Mouse (Mus musculus): ENCODE data around the gene Tbl3. TPM values are rescaled to one million over a fixed set of nuclear protein-coding genes. Genes with fewer than 3 reads are reported as not detected.

Tbl3 gene
- polyA plus RNA-seq, 1 experiment from 2014 or later = 131 TPM

DNA sequence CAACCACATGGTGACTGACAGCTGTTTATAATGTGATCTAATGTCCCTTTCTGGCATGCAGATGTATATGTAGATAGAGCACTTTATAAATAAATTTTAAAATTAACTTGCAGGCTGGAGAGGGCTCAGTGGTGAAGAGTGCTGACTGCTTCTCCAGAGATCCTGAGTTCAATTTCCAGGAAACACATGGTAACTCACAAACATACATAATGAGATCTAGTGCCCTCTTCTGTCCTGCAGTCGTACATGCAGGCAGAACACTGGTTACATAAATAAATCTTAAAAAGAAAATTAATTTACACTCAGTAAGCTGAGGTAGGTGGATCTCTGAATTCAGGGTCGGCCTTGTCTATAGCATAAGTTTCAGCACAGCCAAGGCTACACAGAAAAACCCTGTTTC, 1.2 kb upstream of the Tbl3 start:
- H3K4me1 ChIP-seq (ENCODE audit: control insufficient read depth, insufficient read depth, low read length) = 0 out of 2 replicates have a peak, but pooled peaks cover 3% of the 10 kb centered on the region
- 36% methylated on average over 2 of the region's 2 CpGs for WGBS
- H3K4me3 ChIP-seq (ENCODE audit: low read depth, low read length) = no peak overlapping the region
- H3K36me3 ChIP-seq (ENCODE audit: control insufficient read depth, insufficient read depth, low read length) = peaks cover 6% of the 10 kb centered on the region
- no peak for DNase-seq (ENCODE audit: low spot score)
- no peak overlapping the region for H3K4me2 ChIP-seq (ENCODE audit: low read depth)
- H3K9ac ChIP-seq (ENCODE audit: low read length) = no peak overlapping the region
- H3K27me3 ChIP-seq (ENCODE audit: control insufficient read depth, insufficient read depth, low read length) = no peaks in the 10 kb centered on the region
- H3K27ac ChIP-seq (ENCODE audit: low read depth, low read length) = no peak overlapping the region
- H3K9me3 ChIP-seq (ENCODE audit: control insufficient read depth, low read length) = no peaks in the 10 kb centered on the region
- ATAC-seq (ENCODE audit: insufficient read depth, low FRiP score, low TSS enrichment) = no peak

DNA sequence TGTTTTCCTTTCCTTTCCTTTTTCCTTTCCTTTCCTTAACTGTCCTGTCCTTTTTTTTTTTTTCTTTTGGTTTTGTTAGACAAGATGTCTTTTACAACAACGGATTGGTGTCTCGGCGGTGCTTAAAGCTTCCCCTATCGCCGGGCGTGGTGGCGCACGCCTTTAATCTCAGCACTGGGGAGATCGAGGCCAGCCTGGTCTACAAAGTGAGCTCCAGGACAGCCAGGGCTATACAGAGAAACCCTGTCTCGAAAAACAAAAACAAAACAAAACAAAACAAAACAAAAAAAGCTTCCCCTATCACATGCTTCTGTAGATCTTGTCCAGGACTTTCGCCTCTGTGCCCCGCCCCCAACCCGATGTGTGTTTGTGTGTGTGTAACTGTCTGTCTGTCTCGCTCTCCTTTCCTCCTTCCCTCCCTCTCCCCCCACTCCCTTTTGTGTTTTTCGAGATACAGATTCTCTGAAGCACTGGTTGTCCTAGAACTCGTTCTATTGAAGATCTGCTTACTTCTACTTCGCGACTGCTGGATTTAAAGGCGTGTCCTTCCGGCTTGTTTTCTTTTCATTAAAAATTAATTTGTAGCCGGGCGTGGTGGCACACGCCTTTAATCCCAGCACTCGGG, 453 bp upstream of the Tbl3 start:
- Histone ChIP-seq H3K9me3 (ENCODE audit: control insufficient read depth, low read length) (no peaks in the 10 kb centered on the region), H3K4me2 (ENCODE audit: low read depth) (peak overlapping the region; percentile 78), H3K9ac (ENCODE audit: low read length) (peak overlapping the region; percentile 30; the same call in 1 of the 2 replicates), H3K27me3 (ENCODE audit: control insufficient read depth, insufficient read depth, low read length) (no peaks in the 10 kb centered on the region), H3K36me3 (ENCODE audit: control insufficient read depth, insufficient read depth, low read length) (peaks cover 6% of the 10 kb centered on the region), H3K4me1 (ENCODE audit: control insufficient read depth, insufficient read depth, low read length) (0 out of 2 replicates have a peak, but pooled peaks cover 3% of the 10 kb centered on the region), H3K27ac (ENCODE audit: low read depth, low read length) (peak overlapping the region; percentile 28; the same call in 1 of the 2 replicates), H3K4me3 (ENCODE audit: low read depth, low read length) (peak overlapping the region; percentile 75)
- ATAC-seq (ENCODE audit: insufficient read depth, low FRiP score, low TSS enrichment) = peak; percentile 59; the same call in 1 of the 2 replicates
- 7% methylated on average over 24 of the region's 24 CpGs for WGBS
- DNase-seq (ENCODE audit: low spot score) = peak; percentile 21

DNA sequence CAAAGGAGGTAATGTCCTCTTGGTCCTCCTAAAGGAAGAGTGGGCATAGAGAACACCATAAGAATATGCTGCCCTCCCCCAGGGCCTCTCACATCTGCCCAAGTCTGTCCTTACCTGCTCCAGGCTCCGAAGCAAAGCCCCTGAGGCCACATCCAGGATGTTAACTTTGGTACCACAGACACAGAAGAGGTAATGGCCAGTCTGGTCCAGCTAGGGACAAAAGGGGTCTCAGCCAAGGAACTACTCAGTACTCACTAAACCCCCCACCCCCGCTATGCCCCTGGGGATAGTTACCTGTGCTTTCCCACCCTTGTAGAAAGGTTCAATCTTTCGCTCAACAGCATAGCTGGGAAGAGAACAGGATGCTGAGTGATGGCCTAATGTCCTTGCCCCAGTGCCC, 1.6 kb downstream of the Tbl3 start:
- H3K4me2 ChIP-seq (ENCODE audit: low read depth) = no peak overlapping the region
- ATAC-seq (ENCODE audit: insufficient read depth, low FRiP score, low TSS enrichment) = no peak
- H3K27ac ChIP-seq (ENCODE audit: low read depth, low read length) = no peak overlapping the region
- H3K27me3 ChIP-seq (ENCODE audit: control insufficient read depth, insufficient read depth, low read length) = no peaks in the 10 kb centered on the region
- WGBS = 93% methylated on average over 3 of the region's 3 CpGs
- H3K9me3 ChIP-seq (ENCODE audit: control insufficient read depth, low read length) = no peaks in the 10 kb centered on the region
- no peak overlapping the region for H3K4me3 ChIP-seq (ENCODE audit: low read depth, low read length)
- no peak overlapping the region for H3K9ac ChIP-seq (ENCODE audit: low read length)
- H3K36me3 ChIP-seq (ENCODE audit: control insufficient read depth, insufficient read depth, low read length) = peaks cover 18% of the 10 kb centered on the region
- no peak for DNase-seq (ENCODE audit: low spot score)
- 0 out of 2 replicates have a peak, but pooled peaks cover 3% of the 10 kb centered on the region for H3K4me1 ChIP-seq (ENCODE audit: control insufficient read depth, insufficient read depth, low read length)

DNA sequence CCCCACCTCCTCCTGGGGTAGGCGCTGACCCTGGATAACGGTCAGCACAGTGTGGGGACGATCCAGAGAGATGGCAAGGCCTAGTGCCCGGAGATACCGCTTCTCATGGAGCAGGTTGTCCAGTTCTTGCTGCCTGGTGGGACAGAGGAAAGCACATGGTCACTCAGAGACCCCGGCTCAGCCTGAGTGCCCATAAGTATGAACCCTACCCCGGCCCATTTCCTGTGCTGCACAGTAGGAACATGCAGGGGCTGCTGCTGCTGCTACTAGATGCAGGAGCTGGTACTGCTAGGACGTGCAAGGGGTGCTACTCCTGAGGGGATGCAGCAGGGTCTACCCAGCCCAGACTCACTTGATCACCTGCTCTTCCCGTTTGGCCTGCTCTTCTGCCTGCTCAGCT, 6.2 kb downstream of the Tbl3 start:
- 88% methylated on average over 9 of the region's 9 CpGs for WGBS

DNA sequence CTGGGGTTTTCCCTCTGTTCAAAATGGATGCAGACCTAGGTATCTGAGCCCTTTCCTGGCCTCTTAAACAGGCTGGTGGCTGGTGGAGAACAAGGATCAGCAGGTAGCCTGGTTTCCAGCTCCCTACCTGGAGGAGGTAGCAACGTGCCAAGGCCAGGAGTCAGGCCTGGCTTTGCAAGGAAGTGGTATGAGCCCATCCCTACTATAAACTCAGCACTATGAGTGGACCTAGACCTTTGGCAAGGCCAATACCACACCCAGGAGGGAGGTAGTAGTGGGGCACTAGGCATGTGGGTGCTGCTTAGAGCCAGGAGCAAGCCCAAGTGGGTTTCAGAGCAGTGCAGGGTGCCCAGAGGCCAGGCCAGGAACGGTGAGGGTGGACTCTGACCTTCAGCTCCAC, 8.0 kb downstream of the Tbl3 start:
- Histone ChIP-seq H3K9ac (ENCODE audit: low read length) (no peak overlapping the region), H3K4me3 (ENCODE audit: low read depth, low read length) (no peak overlapping the region), H3K4me2 (ENCODE audit: low read depth) (no peak overlapping the region), H3K4me1 (ENCODE audit: control insufficient read depth, insufficient read depth, low read length) (peaks cover 13% of the 10 kb centered on the region), H3K36me3 (ENCODE audit: control insufficient read depth, insufficient read depth, low read length) (peaks cover 21% of the 10 kb centered on the region), H3K27ac (ENCODE audit: low read depth, low read length) (no peak overlapping the region), H3K9me3 (ENCODE audit: control insufficient read depth, low read length) (no peaks in the 10 kb centered on the region), H3K27me3 (ENCODE audit: control insufficient read depth, insufficient read depth, low read length) (no peaks in the 10 kb centered on the region)
- WGBS = 79% methylated on average over 2 of the region's 2 CpGs
- no peak for ATAC-seq (ENCODE audit: insufficient read depth, low FRiP score, low TSS enrichment)
- no peak for DNase-seq (ENCODE audit: low spot score)

More for the DNA sequence above, 6.2 kb downstream of the Tbl3 start:
- Histone ChIP-seq H3K9ac (ENCODE audit: low read length) (no peak overlapping the region), H3K9me3 (ENCODE audit: control insufficient read depth, low read length) (no peaks in the 10 kb centered on the region), H3K27ac (ENCODE audit: low read depth, low read length) (no peak overlapping the region), H3K27me3 (ENCODE audit: control insufficient read depth, insufficient read depth, low read length) (no peaks in the 10 kb centered on the region), H3K4me1 (ENCODE audit: control insufficient read depth, insufficient read depth, low read length) (peaks cover 9% of the 10 kb centered on the region; the same call in 1 of the 2 replicates), H3K4me2 (ENCODE audit: low read depth) (no peak overlapping the region), H3K36me3 (ENCODE audit: control insufficient read depth, insufficient read depth, low read length) (peaks cover 27% of the 10 kb centered on the region), H3K4me3 (ENCODE audit: low read depth, low read length) (no peak overlapping the region)
- ATAC-seq (ENCODE audit: insufficient read depth, low FRiP score, low TSS enrichment) = no peak
- no peak for DNase-seq (ENCODE audit: low spot score)

DNA sequence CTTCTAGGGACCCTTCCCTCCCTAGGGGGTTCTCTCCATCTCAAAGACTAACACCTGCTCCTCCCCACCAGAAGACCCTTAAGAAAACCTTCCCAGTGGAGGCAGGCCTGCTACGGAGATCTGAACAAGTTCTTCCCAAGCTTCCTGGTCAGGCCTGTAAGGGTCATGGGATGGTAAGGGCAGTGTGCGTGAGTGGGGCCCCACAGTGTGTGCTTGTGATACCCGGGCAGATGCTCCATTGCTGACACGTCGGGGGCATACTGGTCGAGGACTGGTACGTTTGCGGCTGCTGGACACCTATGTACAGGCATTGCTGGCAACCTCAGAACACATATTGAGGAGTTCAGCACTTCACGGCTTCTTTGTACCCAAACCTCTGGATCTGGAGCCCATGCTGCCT, 8.7 kb downstream of the Tbl3 start:
- DNase-seq (ENCODE audit: low spot score) = no peak
- no peak overlapping the region for H3K4me2 ChIP-seq (ENCODE audit: low read depth)

DNA sequence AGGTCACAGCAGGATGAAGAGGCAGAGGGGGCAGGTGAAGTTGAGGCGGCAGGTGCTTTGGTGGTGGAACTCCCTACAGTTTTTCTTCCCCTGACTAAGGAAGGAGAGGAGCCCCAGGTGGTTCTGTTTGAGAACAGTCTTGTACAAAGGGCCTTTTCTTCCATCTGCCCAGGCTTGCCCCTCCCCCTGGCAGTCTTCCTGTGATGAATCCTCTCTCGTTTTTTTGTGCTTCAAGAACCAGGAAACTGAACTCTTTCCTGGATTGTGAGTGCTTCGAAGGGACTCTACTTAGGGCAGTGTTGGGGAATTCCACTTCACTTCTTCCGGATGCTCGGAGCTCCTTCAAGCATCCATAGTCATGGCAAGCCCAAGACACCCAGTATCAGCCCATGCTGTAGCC, 9.5 kb downstream of the Tbl3 start:
- H3K27me3 ChIP-seq (ENCODE audit: control insufficient read depth, insufficient read depth, low read length) = no peaks in the 10 kb centered on the region
- 19% methylated on average over 5 of the region's 5 CpGs for WGBS
- no peak for ATAC-seq (ENCODE audit: insufficient read depth, low FRiP score, low TSS enrichment)
- no peaks in the 10 kb centered on the region for H3K9me3 ChIP-seq (ENCODE audit: control insufficient read depth, low read length)
- no peak overlapping the region for H3K9ac ChIP-seq (ENCODE audit: low read length)
- H3K27ac ChIP-seq (ENCODE audit: low read depth, low read length) = no peak overlapping the region
- peaks cover 13% of the 10 kb centered on the region for H3K4me1 ChIP-seq (ENCODE audit: control insufficient read depth, insufficient read depth, low read length)
- H3K4me3 ChIP-seq (ENCODE audit: low read depth, low read length) = no peak overlapping the region
- H3K4me2 ChIP-seq (ENCODE audit: low read depth) = no peak overlapping the region
- H3K36me3 ChIP-seq (ENCODE audit: control insufficient read depth, insufficient read depth, low read length) = peaks cover 21% of the 10 kb centered on the region
- no peak for DNase-seq (ENCODE audit: low spot score)

More for the DNA sequence above, 8.7 kb downstream of the Tbl3 start:
- ATAC-seq (ENCODE audit: insufficient read depth, low FRiP score, low TSS enrichment) = no peak
- H3K27ac ChIP-seq (ENCODE audit: low read depth, low read length) = no peak overlapping the region
- peaks cover 21% of the 10 kb centered on the region for H3K36me3 ChIP-seq (ENCODE audit: control insufficient read depth, insufficient read depth, low read length)
- H3K9ac ChIP-seq (ENCODE audit: low read length) = no peak overlapping the region
- H3K4me1 ChIP-seq (ENCODE audit: control insufficient read depth, insufficient read depth, low read length) = peaks cover 13% of the 10 kb centered on the region
- H3K9me3 ChIP-seq (ENCODE audit: control insufficient read depth, low read length) = no peaks in the 10 kb centered on the region
- no peaks in the 10 kb centered on the region for H3K27me3 ChIP-seq (ENCODE audit: control insufficient read depth, insufficient read depth, low read length)
- H3K4me3 ChIP-seq (ENCODE audit: low read depth, low read length) = no peak overlapping the region
- WGBS = 69% methylated on average over 9 of the region's 9 CpGs

DNA sequence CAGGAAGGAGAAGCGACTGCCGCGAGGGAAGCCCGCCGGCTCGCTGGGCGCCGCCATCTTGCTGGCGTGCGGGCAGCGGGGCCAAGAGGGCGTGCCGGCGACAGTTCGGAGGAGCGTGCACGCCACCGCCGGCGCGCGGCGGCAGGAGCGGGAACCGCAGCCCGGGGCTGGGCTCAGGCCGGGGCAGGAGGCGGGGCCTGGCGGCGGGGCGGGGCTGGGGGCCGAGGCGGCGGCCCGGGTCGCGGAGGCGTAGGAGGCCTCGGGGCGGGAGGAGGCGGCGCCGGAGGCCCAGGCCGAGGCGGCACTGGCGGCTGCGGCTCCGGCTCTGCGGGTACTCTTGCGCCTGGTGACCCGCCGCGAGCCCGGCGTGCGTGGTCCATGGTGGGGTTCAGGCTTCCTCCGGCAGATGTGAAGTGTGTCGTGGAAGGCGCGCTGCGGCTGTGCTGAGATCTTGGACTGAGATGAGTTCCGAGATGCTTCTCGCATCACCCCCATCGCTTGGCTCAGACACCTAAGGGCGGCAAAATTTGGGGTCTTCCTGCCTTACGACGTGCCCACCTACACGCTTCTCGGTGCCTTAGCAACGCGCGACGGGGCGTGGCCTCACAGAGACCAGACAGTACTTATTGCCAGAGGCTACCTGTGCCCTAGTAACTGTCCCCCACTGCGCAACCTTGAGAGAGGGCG, 11.3 kb downstream of the Tbl3 start, which contains the start of the genes Gfer and Noxo1:
Gene Gfer (minus strand): TSS at position 146 of the 687 bp plus-strand sequence.
Gene Noxo1 (plus strand): TSS at position 224 of the 687 bp plus-strand sequence.
- ATAC-seq (ENCODE audit: insufficient read depth, low FRiP score, low TSS enrichment) = peak; percentile 90
- no peaks in the 10 kb centered on the region; the same call in 1 of the 2 replicates for H3K27me3 ChIP-seq (ENCODE audit: control insufficient read depth, insufficient read depth, low read length)

More for the DNA sequence above, 11.3 kb downstream of the Tbl3 start, which contains the start of the genes Gfer and Noxo1:
- Histone ChIP-seq H3K4me2 (ENCODE audit: low read depth) (peak within 1 kb of the TSS; percentile 68), H3K9ac (ENCODE audit: low read length) (peak within 1 kb of the TSS; percentile 87), H3K36me3 (ENCODE audit: control insufficient read depth, insufficient read depth, low read length) (peaks cover 13% of the 10 kb centered on the region), H3K27ac (ENCODE audit: low read depth, low read length) (peak within 1 kb of the TSS; percentile 47), H3K9me3 (ENCODE audit: control insufficient read depth, low read length) (no peaks in the 10 kb centered on the region), H3K4me3 (ENCODE audit: low read depth, low read length) (peak within 1 kb of the TSS; percentile 85), H3K4me1 (ENCODE audit: control insufficient read depth, insufficient read depth, low read length) (peaks cover 13% of the 10 kb centered on the region)
- peak; percentile 92 for DNase-seq (ENCODE audit: low spot score)
- WGBS = under 1% methylated on average over 53 of the region's 76 CpGs

Data from neural tube, embryonic 11.5 days (tissue).